Mouse (Mus musculus): Measurements from ENCODE around the gene Pdzk1. TPM values are rescaled to one million over a fixed set of nuclear protein-coding genes. Genes with fewer than 3 reads are reported as not detected.

Pdzk1 gene
- total RNA-seq, 4 experiments from 2014 or later, result not detected

GRCm38 (mm10) chr3:96834587-96835348, 5.7 kb downstream of the Pdzk1 start:
- no peak for DNase-seq (ENCODE audit: low spot score in 2 of 2)

DNA sequence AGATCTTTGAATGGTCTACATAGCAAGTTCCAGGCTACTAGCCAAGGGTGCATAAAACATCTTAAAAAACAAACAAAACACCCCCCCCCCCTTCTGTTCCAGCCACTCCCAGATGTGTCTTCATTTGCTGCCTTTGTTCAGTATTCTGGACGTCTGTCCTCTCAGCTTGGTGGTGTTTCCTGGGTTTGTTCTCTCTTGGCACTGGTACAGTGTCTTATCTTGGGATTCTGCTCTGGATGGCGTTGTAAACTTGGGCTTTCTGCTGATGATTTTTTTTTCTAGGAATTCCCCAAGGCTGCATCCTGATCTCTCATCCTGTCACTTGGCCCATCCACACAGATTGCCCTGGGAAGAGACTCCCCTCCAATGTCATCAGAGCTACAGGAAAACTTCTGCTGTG, 7.3 kb downstream of the Pdzk1 start:
- DNase-seq (ENCODE audit: low spot score in 2 of 2), result no peak

- no peak for DNase-seq (ENCODE audit: low spot score in 2 of 2)
These were observed 10.0 kb downstream of the Pdzk1 start for GRCm38 (mm10) chr3:96838996-96839645.

DNA sequence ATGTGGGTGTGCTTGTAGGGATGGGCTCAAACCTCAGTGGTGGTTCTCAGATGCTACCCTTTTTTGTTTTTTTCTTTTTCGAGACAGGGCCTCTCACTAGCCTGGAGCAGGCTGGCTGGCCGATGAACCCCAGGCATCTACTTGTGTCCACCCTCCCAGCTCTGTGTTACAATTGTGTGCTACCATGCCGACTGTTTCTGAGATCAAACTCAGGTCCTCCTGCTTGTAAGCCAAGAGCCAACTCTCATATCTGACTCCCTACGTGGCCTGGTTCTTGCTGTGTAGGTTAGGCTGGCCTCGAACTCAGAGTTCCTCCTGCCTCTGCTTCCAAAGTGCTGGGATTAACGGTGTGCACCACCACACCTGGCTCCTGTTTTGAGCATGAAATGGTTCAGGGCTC, 16.1 kb downstream of the Pdzk1 start:
- no peak for DNase-seq (ENCODE audit: low spot score in 2 of 2)

GRCm38 (mm10) chr3:96845806-96846205, 16.7 kb downstream of the Pdzk1 start:
- DNase-seq (ENCODE audit: low spot score in 2 of 2), result no peak

DNA sequence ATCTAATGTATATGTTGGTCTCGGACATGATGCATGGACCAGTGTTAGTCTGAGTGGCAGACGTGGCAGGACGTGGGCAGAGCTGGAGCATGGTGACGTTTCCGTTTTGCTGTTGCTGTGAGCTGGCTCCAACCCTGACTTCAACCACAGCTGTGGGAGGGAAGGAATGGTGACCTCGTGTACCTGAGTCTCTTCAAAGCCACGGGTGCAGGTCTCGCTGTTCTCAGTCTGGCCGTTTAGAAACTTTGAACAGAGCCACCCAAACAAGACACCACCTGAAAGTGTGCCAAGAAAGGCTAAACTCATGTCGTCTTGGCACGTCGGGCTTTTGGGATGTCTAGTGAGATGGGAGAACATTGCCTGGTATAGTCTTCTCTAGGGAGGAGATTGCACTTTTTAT, 17.9 kb downstream of the Pdzk1 start:
- DNase-seq (ENCODE audit: low spot score in 2 of 2), result no peak

DNA sequence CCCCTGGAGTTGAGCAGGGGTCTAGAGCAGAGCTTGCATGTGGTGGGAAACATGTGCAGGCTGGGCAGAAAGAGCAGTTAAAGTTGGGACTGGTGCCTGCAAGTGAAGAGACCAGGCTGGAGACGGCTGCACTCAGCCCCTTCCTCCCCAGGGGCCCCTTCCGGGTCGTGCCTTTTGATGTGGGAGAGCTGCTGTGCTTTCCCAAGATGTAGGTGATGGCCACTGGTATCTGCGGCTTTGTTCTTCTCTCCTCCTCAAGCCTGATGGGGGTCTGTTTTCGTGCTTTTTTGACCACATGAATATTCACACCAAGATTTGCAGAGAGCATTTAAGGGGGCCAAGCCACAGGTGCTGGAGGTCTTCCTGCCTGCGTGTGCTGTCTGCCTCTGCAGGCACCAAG, 18.6 kb downstream of the Pdzk1 start:
- DNase-seq (ENCODE audit: low spot score in 2 of 2), result no peak

GRCm38 (mm10) chr3:96848470-96848869, 19.4 kb downstream of the Pdzk1 start:
- DNase-seq (ENCODE audit: low spot score in 2 of 2), result no peak

DNA sequence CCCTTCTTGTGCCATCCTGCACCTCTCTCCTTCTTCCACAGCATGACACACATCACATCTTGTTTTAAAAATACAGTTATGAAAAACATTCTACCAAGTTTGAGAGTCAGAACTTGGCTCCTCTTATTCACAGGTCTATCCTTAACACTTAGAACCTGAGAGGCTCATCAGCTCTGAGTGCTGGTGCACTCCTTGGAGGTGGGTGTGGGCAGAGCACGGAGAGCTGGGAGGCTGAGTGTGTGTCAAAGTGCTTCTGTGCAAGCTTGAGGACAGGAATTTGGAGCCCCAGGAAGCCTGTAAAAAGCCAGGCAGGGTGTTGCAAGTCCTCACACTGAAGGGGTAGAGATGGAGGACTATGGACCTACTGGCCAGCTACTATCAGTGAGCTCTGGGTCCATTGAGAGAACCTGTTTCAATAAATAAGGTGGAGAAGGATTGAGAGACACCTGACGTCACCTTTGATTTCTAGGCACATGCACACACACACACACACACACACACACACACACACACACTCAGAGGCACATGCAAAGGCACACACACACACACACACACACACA, 20.2 kb downstream of the Pdzk1 start:
- no peak for DNase-seq (ENCODE audit: low spot score in 2 of 2)

DNA sequence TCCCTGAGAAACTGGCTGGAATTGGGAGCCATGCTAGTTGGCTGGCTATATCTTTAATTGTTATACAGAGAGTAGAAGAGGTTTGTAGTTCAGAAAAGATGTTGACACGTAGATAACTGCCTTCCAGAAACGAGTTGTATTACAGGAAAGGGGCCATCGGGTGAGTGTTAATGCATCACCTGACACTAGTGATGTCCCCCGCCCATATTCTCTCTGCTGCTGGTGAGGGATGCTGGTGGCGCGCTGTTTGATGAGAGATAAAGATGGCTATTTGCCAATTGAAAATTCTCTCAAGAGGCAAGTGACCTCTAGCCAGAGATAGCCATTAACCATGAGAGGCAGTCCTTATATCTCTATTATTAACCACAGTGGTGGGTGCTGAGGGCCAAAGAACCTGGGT, 23.5 kb downstream of the Pdzk1 start:
- no peak for DNase-seq (ENCODE audit: low spot score in 2 of 2)

DNA sequence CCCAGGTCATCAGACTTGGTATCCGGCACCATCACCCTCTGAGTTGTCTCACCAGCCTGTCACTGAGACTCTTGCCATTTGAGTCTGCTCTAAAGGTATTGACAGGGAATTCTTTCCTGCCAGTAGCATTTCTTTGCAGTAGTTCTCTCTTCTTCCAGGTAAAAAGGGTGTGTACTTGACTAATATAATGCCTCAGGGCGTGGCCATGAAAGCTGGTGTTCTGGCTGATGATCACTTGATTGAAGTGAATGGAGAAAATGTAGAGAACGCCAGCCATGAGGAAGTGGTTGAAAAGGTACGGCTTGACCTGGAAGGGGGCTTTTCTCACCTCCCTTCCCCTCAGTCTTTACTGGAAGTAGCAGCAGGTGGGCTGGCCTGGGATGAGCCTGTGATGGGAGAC, 25.3 kb downstream of the Pdzk1 start:
- DNase-seq (ENCODE audit: low spot score in 2 of 2), result no peak

DNA sequence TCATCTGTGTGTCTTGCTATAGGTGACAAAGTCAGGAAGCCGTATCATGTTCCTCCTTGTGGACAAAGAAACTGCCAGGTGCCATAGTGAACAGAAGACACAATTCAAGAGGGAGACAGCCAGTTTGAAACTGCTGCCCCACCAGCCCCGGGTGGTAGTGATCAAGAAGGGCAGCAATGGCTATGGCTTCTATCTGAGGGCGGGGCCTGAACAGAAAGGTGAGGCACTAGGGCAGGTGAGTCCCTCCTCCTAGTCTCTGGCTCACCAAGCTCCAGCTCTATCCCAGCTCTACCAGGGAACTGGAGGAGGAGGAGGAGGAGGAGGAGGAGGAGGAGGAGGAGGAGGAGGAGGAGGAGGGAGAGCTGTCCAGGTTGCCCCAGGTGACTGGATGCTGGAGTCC, 26.7 kb downstream of the Pdzk1 start:
- DNase-seq (ENCODE audit: low spot score in 2 of 2), result no peak

- no peak for DNase-seq (ENCODE audit: low spot score in 2 of 2)
These were observed 31.4 kb downstream of the Pdzk1 start for GRCm38 (mm10) chr3:96860498-96860897.

- no peak for DNase-seq (ENCODE audit: low spot score in 2 of 2)
These were observed 38.8 kb downstream of the Pdzk1 start for GRCm38 (mm10) chr3:96867863-96868262.

GRCm38 (mm10) chr3:96868566-96868965, 39.5 kb downstream of the Pdzk1 start:
- DNase-seq (ENCODE audit: low spot score in 2 of 2), result no peak

- no peak for DNase-seq (ENCODE audit: low spot score in 2 of 2)
These were observed 40.0 kb downstream of the Pdzk1 start for GRCm38 (mm10) chr3:96869091-96869490.

DNA sequence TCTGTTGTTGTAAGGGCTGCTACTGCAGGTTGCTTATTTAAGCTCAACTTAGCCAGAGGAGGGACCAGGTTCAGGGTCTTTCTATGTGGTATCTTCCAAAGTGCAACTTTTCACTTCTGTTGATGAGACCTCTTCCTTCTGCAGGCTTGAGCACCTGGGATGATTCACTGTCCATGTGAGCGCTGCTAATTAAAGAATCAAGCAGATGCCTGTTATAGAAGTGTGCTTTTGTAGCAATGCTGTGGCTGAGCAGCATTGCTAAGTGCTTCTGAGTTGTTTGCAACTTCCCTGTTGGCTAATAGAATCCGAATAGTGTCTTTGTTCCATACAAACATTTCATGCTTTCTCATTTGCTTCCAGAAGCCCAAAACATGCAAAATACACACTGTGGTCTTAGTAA, 41.2 kb downstream of the Pdzk1 start:
- DNase-seq (ENCODE audit: low spot score in 2 of 2), result no peak

DNA sequence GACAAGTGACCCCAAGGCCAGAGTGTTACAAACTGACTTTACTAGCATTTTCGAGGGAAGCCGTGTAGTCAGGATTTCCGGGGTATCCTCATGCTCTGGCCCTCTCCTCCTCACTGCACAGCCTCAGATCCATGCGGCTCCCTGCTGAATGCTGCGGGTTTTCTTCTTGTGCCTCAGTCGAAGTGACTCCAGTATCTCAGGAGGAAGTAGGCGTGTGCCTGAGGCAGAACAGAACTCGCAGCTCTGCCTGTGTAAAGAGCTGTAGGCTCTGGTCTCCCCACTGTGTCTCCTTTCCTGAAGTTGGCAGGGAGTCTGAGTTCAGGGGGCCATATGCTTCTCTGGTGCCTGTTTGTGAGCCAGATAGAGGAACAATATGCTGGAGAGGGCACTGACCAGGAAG, 42.0 kb downstream of the Pdzk1 start:
- DNase-seq (ENCODE audit: low spot score in 2 of 2), result no peak

DNA sequence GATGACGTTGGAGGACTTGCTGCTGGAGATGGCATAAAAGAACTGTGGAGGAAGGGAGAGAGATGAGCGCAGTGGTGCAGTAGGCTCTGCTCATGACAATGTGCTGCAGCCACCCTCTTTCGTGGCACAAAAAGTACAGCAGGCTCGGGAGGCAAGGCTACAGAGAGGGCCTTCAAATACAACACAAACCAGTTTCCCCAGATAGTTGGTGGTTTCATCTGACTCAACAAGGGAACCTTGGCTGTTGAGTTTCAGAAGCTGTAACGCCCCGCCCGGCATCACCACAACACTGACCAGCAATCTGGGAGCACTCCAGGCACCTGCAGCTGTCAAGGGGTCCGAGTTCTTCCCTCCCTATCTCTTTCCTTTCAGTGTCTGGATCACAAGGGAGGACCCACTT, 43.4 kb downstream of the Pdzk1 start:
- DNase-seq (ENCODE audit: low spot score in 2 of 2), result no peak

DNA sequence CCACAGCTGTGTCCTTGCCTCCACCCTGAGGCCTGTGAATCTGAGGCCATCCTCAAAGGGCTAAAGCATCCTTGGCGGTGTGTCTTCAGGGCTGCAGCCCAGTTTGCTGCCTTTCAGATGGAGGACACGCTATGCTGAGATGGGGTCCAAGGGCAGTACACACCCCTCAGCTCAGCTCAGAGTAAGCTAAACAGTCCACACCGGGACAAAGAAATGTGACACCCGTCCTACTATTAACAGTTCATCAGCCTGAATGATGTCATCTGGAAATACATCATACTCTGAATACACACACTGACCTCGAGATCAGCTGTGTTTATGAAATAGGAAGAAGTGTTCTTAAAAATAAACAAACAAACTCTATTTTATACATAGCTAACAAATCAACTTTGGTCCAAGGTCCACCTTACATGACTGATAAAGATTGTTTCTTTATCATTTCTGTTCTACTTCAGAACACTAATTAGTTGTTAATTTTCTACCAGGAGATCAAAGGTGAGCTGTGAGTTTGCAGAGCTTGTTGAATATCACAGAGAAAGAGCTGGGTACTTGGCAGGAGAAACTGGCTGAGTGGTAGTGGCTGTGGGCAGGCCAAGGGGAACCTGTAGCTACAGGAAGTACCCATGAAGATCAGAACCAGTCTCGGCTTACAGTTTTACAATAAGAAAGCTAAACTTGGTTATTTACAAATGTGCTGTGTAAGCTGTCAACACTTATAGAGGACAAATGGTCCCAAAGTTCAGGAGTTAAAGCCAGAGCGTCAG, 45.9 kb downstream of the Pdzk1 start:
- DNase-seq (ENCODE audit: low spot score in 2 of 2), result no peak

DNA sequence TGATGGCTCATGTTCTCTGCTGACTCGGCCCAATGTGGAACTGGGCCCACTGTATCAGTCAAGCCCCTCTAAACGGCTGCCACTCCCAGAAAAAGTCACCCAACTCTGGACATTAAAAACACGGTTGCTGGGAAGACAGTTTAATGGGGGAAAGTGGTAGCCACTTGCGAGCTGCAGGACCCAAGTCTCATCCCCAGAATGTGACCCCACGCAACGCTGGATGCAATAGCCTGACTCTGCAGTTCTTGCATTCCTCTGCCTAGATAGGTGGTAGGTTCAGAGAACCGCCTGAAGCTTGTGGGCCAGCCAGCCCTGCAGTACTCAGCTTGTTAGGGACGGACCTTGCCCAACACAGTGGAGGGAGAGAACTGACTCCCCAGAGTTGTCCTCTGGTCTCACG, 50.5 kb downstream of the Pdzk1 start:
- DNase-seq (ENCODE audit: low spot score in 2 of 2), result no peak

DNA sequence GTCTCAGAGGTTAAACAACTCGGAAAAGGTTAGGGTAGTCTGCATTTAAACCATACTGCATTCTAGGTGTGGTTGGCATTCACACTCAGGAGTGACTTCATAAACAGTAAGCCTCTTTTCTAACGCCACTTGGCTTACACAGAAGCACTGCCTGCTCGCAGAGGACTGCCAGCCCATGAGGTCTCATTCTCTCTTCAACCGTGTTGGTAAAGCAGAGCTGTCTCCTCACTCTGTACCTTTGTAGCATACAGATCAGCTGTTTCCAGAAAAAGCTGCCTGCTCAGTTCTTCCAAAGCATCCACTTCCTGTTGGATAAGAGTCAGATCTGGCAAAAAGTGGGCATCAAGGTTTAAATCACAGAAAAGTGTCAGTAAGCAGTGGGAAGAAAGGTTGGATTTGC, 51.3 kb downstream of the Pdzk1 start:
- no peak for DNase-seq (ENCODE audit: low spot score in 2 of 2)
